21 mouse cellular contexts compared by ENCODE assay signal in the genomic region with DNA sequence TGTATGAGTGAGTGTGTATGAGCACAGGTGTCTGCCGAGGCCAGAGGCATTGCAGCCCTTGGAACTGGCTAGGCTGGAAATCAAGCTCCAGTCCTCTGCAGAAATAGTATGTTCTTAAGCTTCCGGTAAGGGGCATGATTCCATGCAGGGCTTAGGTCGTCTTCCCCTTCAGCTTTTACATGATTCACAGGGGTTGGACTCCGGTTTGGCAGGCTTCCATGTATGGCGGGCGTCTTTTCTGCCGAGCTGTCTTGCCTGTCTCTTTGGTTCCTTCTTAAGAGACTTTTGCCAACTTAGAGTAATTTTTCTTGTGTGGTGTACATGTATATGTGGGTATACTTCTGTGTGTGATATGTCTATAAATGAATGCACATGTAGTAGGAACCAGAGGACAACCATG. TPM values are rescaled to one million over a fixed set of nuclear protein-coding genes. Genes with fewer than 3 reads are reported as not detected.
DNase-seq lines count a peak whose midpoint lies in the region; ATAC-seq and TF ChIP-seq lines count a peak whose summit lies in the region.
"Had no signal": no experiment of that assay in that cellular context is flagged by ENCODE, and none has a peak within 500 bp of the region (broad histone marks: within the 10 kb centered on the region; RNA-seq: fewer than 3 reads in every experiment).

No protein-coding gene starts in this region.

- DNase-seq in adrenal gland, adult (ENCODE audit: inconsistent age in 2 of 2, low spot score in 1 of 2): peak; percentile 73 to 86
- no peak for DNase-seq in adrenal gland, adult 8-10 months
- DNase-seq in kidney, adult 2 months: peak; percentile 18
- DNase-seq in urinary bladder, postnatal 25 days (ENCODE audit: low spot score): peak; percentile 33
- no peak for DNase-seq in urinary bladder, adult 2 months (ENCODE audit: low spot score)
- DNase-seq in layer of hippocampus, adult 18-20 months (ENCODE audit: low spot score in 2 of 2): no peak
- no peak for DNase-seq in thymus, postnatal 36 days
- DNase-seq: heart, adult 2 months; kidney, postnatal 14 days; liver, postnatal 0 days; right cerebral cortex, postnatal 25 days had no signal

- H3K9me3 ChIP-seq in kidney, embryonic 14.5 days (ENCODE audit: control insufficient read depth, low read length): no peaks in the 10 kb centered on the region
- H3K9me3 ChIP-seq: neural tube, embryonic 15.5 days had no signal

- no peak for ATAC-seq in kidney, embryonic 14.5 days (ENCODE audit: low FRiP score, low TSS enrichment)
- ATAC-seq: inflammation-experienced regulatory T-cells, adult 6 months; liver, postnatal 0 days had no signal

- TF ChIP-seq CTCF in kidney, adult 2 months (conservative IDR thresholded peaks at IDR 0.05; ENCODE audit: insufficient read depth, insufficient read length, low read depth, low read length): no peak

- H3K27ac ChIP-seq in kidney, adult 2 months (ENCODE audit: insufficient read depth, low read depth, low read length): no peak overlapping the region
- H3K27ac ChIP-seq in kidney, embryonic 14.5 days (ENCODE audit: low read depth, low read length): no peak overlapping the region
- H3K27ac ChIP-seq: heart, adult 2 months; left cerebral cortex, adult 2 months; neural tube, embryonic 15.5 days had no signal

- no peak overlapping the region for H3K9ac ChIP-seq in kidney, embryonic 14.5 days (ENCODE audit: low read depth, low read length)
- H3K9ac ChIP-seq: liver, postnatal 0 days; neural tube, embryonic 15.5 days had no signal

- no peaks in the 10 kb centered on the region for H3K4me1 ChIP-seq in kidney, adult 2 months (ENCODE audit: control insufficient read depth, insufficient read depth, low read length)
- H3K4me1 ChIP-seq in kidney, embryonic 14.5 days (ENCODE audit: control insufficient read depth, insufficient read depth, low read length): no peaks in the 10 kb centered on the region
- H3K4me1 ChIP-seq: neural tube, embryonic 15.5 days had no signal

- WGBS in kidney, adult 2 months: 53% methylated on average over 7 of the region's 7 CpGs
- WGBS in kidney, embryonic 14.5 days: 83% methylated on average over 7 of the region's 7 CpGs

- no peak for TF ChIP-seq POLR2A in kidney, adult 2 months (IDR thresholded peaks at IDR 0.05; ENCODE audit: low read depth, low read length)

- no peak overlapping the region for H3K4me2 ChIP-seq in kidney, embryonic 14.5 days (replicated peaks; ENCODE audit: low read depth, low read length)
- H3K4me2 ChIP-seq: neural tube, embryonic 15.5 days had no signal

- no peaks in the 10 kb centered on the region for H3K27me3 ChIP-seq in kidney, adult 2 months (replicated peaks; ENCODE audit: control insufficient read depth, insufficient read depth, low read length)
- H3K27me3 ChIP-seq in kidney, embryonic 14.5 days (ENCODE audit: control insufficient read depth, insufficient read depth, low read length): no peaks in the 10 kb centered on the region
- H3K27me3 ChIP-seq: neural tube, embryonic 15.5 days had no signal

- H3K4me3 ChIP-seq in kidney, adult 2 months (ENCODE audit: insufficient read depth, low read depth, low read length): no peak overlapping the region
- no peak overlapping the region for H3K4me3 ChIP-seq in kidney, embryonic 14.5 days (ENCODE audit: low read length)
- H3K4me3 ChIP-seq: heart, adult 2 months; left cerebral cortex, adult 2 months; neural tube, embryonic 15.5 days had no signal

- H3K36me3 ChIP-seq in kidney, adult 2 months (ENCODE audit: control insufficient read depth, insufficient read depth, low read length): peaks cover 6% of the 10 kb centered on the region
- H3K36me3 ChIP-seq in kidney, embryonic 14.5 days (ENCODE audit: control insufficient read depth, insufficient read depth, low read length): peaks cover 83% of the 10 kb centered on the region

RNA-seq across cellular contexts. Expression of a gene that starts 35.2 kb away (rescaled TPM):
- 100 to 1,000 TPM; 108 to 376 (median 251) TPM for total RNA-seq in adrenal gland, adult 8-10 months (2022)
- polyA plus RNA-seq in kidney, adult 2 months (2012; rRNA removed): 213 and 248 TPM in 2 replicates
- 6.6 and 10.3 TPM in 2 replicates for polyA plus RNA-seq in kidney, embryonic 14.5 days (2014; fragmentation: Nextera tagmentation; extraction: Ambion mirVana)
- polyA plus RNA-seq in urinary bladder, adult 2 months (2012; rRNA removed): 51.1 and 66.6 TPM in 2 replicates
- 100 to 1,000 TPM; 259 to 271 TPM for total RNA-seq in layer of hippocampus, adult 18-20 months (2021)

RNA-seq across cellular contexts. Expression of a gene that starts 35.8 kb away (rescaled TPM):
- total RNA-seq in adrenal gland, adult 8-10 months (2022): 100 to 1,000 TPM; 116 to 227 (median 148) TPM
- polyA plus RNA-seq in kidney, adult 2 months (2012; rRNA removed): 38.6 and 39.5 TPM in 2 replicates
- 58.3 and 91.2 TPM in 2 replicates for polyA plus RNA-seq in kidney, embryonic 14.5 days (2014; fragmentation: Nextera tagmentation; extraction: Ambion mirVana)
- polyA plus RNA-seq in urinary bladder, adult 2 months (2012; rRNA removed): 75.9 and 80.7 TPM in 2 replicates
- 100 to 1,000 TPM; 111 to 136 TPM for total RNA-seq in layer of hippocampus, adult 18-20 months (2021)

RNA-seq across cellular contexts. Expression of a gene that starts 55.0 kb away (rescaled TPM):
- not detected for total RNA-seq in adrenal gland, adult 8-10 months (2022)
- not detected in 2 replicates for polyA plus RNA-seq in kidney, adult 2 months (2012; rRNA removed)
- not detected in 2 replicates for polyA plus RNA-seq in kidney, embryonic 14.5 days (2014; fragmentation: Nextera tagmentation; extraction: Ambion mirVana)
- polyA plus RNA-seq in urinary bladder, adult 2 months (2012; rRNA removed): not detected in 2 replicates
- total RNA-seq in layer of hippocampus, adult 18-20 months (2021): not detected
- total RNA-seq: heart, adult 2 months; heart, postnatal 36 days; left cerebral cortex, adult 2 months; megakaryocyte, adult 5-6 weeks; monocyte, adult 5-6 weeks had no signal
- polyA plus RNA-seq: embryonic facial prominence, embryonic 11.5 days; frontal cortex, adult 2 months; heart, adult 2 months; inflammation-experienced regulatory T-cells, adult 6 months; limb, embryonic 14.5 days; liver, postnatal 0 days; neural tube, embryonic 15.5 days had no signal

Comparison
In these comparisons a context has a peak if more than half of its experiments do, and no peak if none do; other contexts are left out.
1. DNase-seq: peak in adrenal gland, adult (2 of 2), kidney, adult 2 months (single experiment) and urinary bladder, postnatal 25 days (single experiment); none in adrenal gland, adult 8-10 months (single experiment), urinary bladder, adult 2 months (single experiment), layer of hippocampus, adult 18-20 months (0 of 2) and thymus, postnatal 36 days (0 of 2).